Mouse (Mus musculus) testis, adult 2 months (tissue): ENCODE data around the gene Ybey.

Experiments used
- CTCF ChIP-seq: fragments of 200-500 bp; IDR thresholded peaks from 2 replicates; pipeline ENCODE4 v1.5.1; 2012; ENCODE audit warnings: low read depth, mild to moderate bottlenecking, inconsistent platforms, low read length, moderate library complexity; ENCODE audit not compliant: control insufficient read depth, insufficient read depth, insufficient replicate concordance
- POLR2A ChIP-seq: fragments of 200-500 bp; IDR thresholded peaks from 2 replicates; pipeline ENCODE4 v1.6.1; 2012; ENCODE audit warnings: low read depth, mild to moderate bottlenecking, inconsistent platforms, low read length, moderate library complexity; ENCODE audit not compliant: control insufficient read depth

DNA sequence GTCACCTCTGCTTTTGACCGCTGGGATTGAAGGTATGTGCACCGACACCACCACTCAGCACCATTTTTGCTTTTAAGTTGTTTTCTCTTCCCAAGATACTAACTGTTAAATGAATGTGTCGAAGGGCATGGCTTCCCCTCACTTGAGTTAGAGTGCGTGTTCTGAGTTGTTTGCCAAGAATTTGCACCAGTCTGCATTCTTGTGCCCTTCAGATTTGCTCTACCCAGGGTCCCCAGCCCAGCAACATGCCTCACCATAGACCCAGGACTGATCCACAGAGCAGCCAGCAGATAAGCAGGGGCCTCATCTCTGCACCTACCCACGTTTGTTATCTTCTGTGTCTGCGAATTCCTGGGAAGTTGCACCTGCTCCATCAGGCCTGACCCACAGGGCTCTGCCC is 12.6 kb upstream of the Ybey start:
- TF ChIP-seq CTCF: no peak
- no peak for TF ChIP-seq POLR2A
